Mouse (Mus musculus) limb, embryonic 11.5 days (tissue): ENCODE results near the gene Gm11437. TPM values are rescaled to one million over a fixed set of nuclear protein-coding genes. Genes with fewer than 3 reads are reported as not detected.
A peak's percentile ranks its signal among the peaks of the same experiment; 100 is the strongest.

Experiments
- ATAC-seq: fragments of 200-750 bp; cut with Nextera tagmentation; 2 replicates; pipeline ENCODE4 v1.8.0; 2017; ENCODE audit warnings: low read depth; ENCODE audit not compliant: insufficient number of reproducible peaks, low FRiP score, low TSS enrichment
- DNase-seq: peaks from one replicate; pipeline ENCODE4 v3.0.0-alpha.2; 2015; ENCODE audit warnings: low spot score
- H3K27ac ChIP-seq: fragments of 300-500 bp; sonication (generic); replicated peaks from 2 replicates; pipeline ENCODE4 v1.5.1; 2014; ENCODE audit warnings: low read depth, mild to moderate bottlenecking, low read length
- H3K27me3 ChIP-seq: fragments of 300-500 bp; sonication (generic); 2 replicates; pipeline ENCODE4 v1.6.1; 2014; ENCODE audit warnings: mild to moderate bottlenecking, low read length, mixed read lengths; ENCODE audit not compliant: control insufficient read depth, insufficient read depth
- H3K36me3 ChIP-seq: fragments of 300-500 bp; sonication (generic); 2 replicates; pipeline ENCODE4 v1.6.1; 2014; ENCODE audit warnings: mild to moderate bottlenecking, low read length, moderate library complexity, mixed read lengths; ENCODE audit not compliant: control insufficient read depth, insufficient read depth
- H3K4me1 ChIP-seq: fragments of 300-500 bp; sonication (generic); 2 replicates; pipeline ENCODE4 v1.6.1; 2014; ENCODE audit warnings: low read length, mixed read lengths; ENCODE audit not compliant: control insufficient read depth, insufficient read depth
- H3K4me2 ChIP-seq: fragments of 300-500 bp; sonication (generic); 2 replicates; pipeline ENCODE4 v1.6.1; 2014; ENCODE audit warnings: low read depth, mild to moderate bottlenecking, moderate library complexity; ENCODE audit not compliant: severe bottlenecking
- H3K4me3 ChIP-seq: fragments of 300-500 bp; sonication (generic); 2 replicates; pipeline ENCODE4 v1.5.1; 2014; ENCODE audit warnings: low read depth, low read length
- H3K9ac ChIP-seq: fragments of 300-500 bp; sonication (generic); 2 replicates; pipeline ENCODE4 v1.6.1; 2014; ENCODE audit warnings: mild to moderate bottlenecking, low read length
- H3K9me3 ChIP-seq: fragments of 300-500 bp; sonication (generic); 2 replicates; pipeline ENCODE4 v1.6.1; 2016; ENCODE audit warnings: low read length; ENCODE audit not compliant: control insufficient read depth
- WGBS: fragments of 180-500 bp; shearing (Covaris S2); extraction: QIAGEN DNeasy Blood & Tissue Kit; methylation state at CpG from one replicate; pipeline ENCODE4 v1.1.7; 2014; 5-methylcytosine and 5-hydroxymethylcytosine counted together
- polyA plus RNA-seq: library from polyadenylated mRNA; unstranded; fragments of >200 nt; fragmentation: Nextera tagmentation; extraction: Ambion mirVana; gene quantifications from 2 replicates; pipeline ENCODE4 v1.2.1, GENCODE M21; 2014

The Gm11437 gene
- polyA plus RNA-seq, 1 experiment from 2014 or later = not detected

GRCm38 (mm10) chr11:84181286-84181685 lies 14.0 kb upstream of the Gm11437 start:
- Histone ChIP-seq H3K4me3 (peak overlapping the region; percentile 76; the same call in 1 of the 2 replicates), H3K27ac (no peak overlapping the region), H3K4me2 (peak overlapping the region; percentile 72), H3K9me3 (no peaks in the 10 kb centered on the region), H3K36me3 (no peaks in the 10 kb centered on the region), H3K27me3 (no peaks in the 10 kb centered on the region), H3K4me1 (peaks cover 8% of the 10 kb centered on the region; the same call in 1 of the 2 replicates), H3K9ac (no peak overlapping the region)
- ATAC-seq (no peak), DNase-seq (no peak)
- 75% methylated on average over 2 of the region's 2 CpGs for WGBS

GRCm38 (mm10) chr11:84179954-84180598 lies 12.8 kb upstream of the Gm11437 start:
- Histone ChIP-seq H3K27me3 (no peaks in the 10 kb centered on the region), H3K9ac (peak overlapping the region; percentile 85), H3K36me3 (no peaks in the 10 kb centered on the region), H3K9me3 (no peaks in the 10 kb centered on the region), H3K27ac (peak overlapping the region; percentile 90), H3K4me1 (peaks cover 8% of the 10 kb centered on the region; the same call in 1 of the 2 replicates), H3K4me2 (peak overlapping the region; percentile 72), H3K4me3 (peak overlapping the region; percentile 76)
- WGBS = under 1% methylated on average over 44 of the region's 44 CpGs
- ATAC-seq (peak; percentile 75), DNase-seq (peak; percentile 84)

GRCm38 (mm10) chr11:84179226-84179953 lies 12.1 kb upstream of the Gm11437 start:
- Histone ChIP-seq H3K9me3 (no peaks in the 10 kb centered on the region), H3K27me3 (no peaks in the 10 kb centered on the region), H3K9ac (peak overlapping the region; percentile 85), H3K4me1 (peaks cover 8% of the 10 kb centered on the region; the same call in 1 of the 2 replicates), H3K4me2 (peak overlapping the region; percentile 72), H3K36me3 (no peaks in the 10 kb centered on the region), H3K27ac (peak overlapping the region; percentile 90), H3K4me3 (peak overlapping the region; percentile 76)
- ATAC-seq (peak; percentile 98), DNase-seq (peak; percentile 97)
- WGBS = under 1% methylated on average over 84 of the region's 85 CpGs

- ATAC-seq = no peak
- WGBS = 46% methylated on average over 4 of the region's 4 CpGs
- Histone ChIP-seq H3K9ac (no peak overlapping the region), H3K36me3 (no peaks in the 10 kb centered on the region), H3K4me3 (no peak overlapping the region; the same call in 1 of the 2 replicates), H3K4me2 (peak overlapping the region; percentile 64; the same call in 1 of the 2 replicates), H3K4me1 (peaks cover 8% of the 10 kb centered on the region; the same call in 1 of the 2 replicates), H3K9me3 (no peaks in the 10 kb centered on the region), H3K27me3 (no peaks in the 10 kb centered on the region), H3K27ac (no peak overlapping the region)
- DNase-seq = no peak
These were observed 11.3 kb upstream of the Gm11437 start for GRCm38 (mm10) chr11:84178571-84178970.

- ATAC-seq (no peak), DNase-seq (no peak)
- no peaks in the 10 kb centered on the region for H3K9me3 ChIP-seq
- no peak overlapping the region for H3K27ac ChIP-seq
- no peaks in the 10 kb centered on the region for H3K4me1 ChIP-seq
- H3K4me3 ChIP-seq = no peak overlapping the region
- no peaks in the 10 kb centered on the region for H3K36me3 ChIP-seq
- H3K27me3 ChIP-seq = no peaks in the 10 kb centered on the region
- WGBS = 74% methylated on average over 11 of the region's 11 CpGs
- H3K4me2 ChIP-seq = no peak overlapping the region
- H3K9ac ChIP-seq = no peak overlapping the region
These were observed 5.5 kb upstream of the Gm11437 start for GRCm38 (mm10) chr11:84172539-84173435.

- Histone ChIP-seq H3K9ac (no peak overlapping the region), H3K4me2 (no peak overlapping the region), H3K27ac (no peak overlapping the region), H3K27me3 (no peaks in the 10 kb centered on the region), H3K9me3 (no peaks in the 10 kb centered on the region), H3K4me1 (no peaks in the 10 kb centered on the region), H3K36me3 (no peaks in the 10 kb centered on the region), H3K4me3 (no peak overlapping the region)
- WGBS = 34% methylated on average over 7 of the region's 7 CpGs
- ATAC-seq = no peak
- no peak for DNase-seq
These were observed 1.5 kb upstream of the Gm11437 start for GRCm38 (mm10) chr11:84168701-84169288.

GRCm38 (mm10) chr11:84164561-84164960 lies 2.7 kb downstream of the Gm11437 start:
- H3K4me3 ChIP-seq = no peak overlapping the region
- H3K9ac ChIP-seq = no peak overlapping the region
- no peak overlapping the region for H3K4me2 ChIP-seq
- no peaks in the 10 kb centered on the region for H3K4me1 ChIP-seq
- DNase-seq (no peak), ATAC-seq (no peak)
- WGBS = 62% methylated on average over 4 of the region's 4 CpGs
- no peaks in the 10 kb centered on the region for H3K36me3 ChIP-seq
- no peaks in the 10 kb centered on the region for H3K9me3 ChIP-seq
- H3K27ac ChIP-seq = no peak overlapping the region
- no peaks in the 10 kb centered on the region for H3K27me3 ChIP-seq

GRCm38 (mm10) chr11:84164123-84164522 lies 3.2 kb downstream of the Gm11437 start:
- Histone ChIP-seq H3K36me3 (no peaks in the 10 kb centered on the region), H3K4me3 (no peak overlapping the region), H3K4me2 (no peak overlapping the region), H3K9ac (no peak overlapping the region), H3K9me3 (no peaks in the 10 kb centered on the region), H3K27me3 (no peaks in the 10 kb centered on the region), H3K27ac (no peak overlapping the region), H3K4me1 (no peaks in the 10 kb centered on the region)
- DNase-seq (no peak), ATAC-seq (no peak)
- WGBS = 86% methylated on average over 6 of the region's 6 CpGs
